Mouse (Mus musculus) G1E (cell line): ENCODE results near the gene Mylk. TPM values are rescaled to one million over a fixed set of nuclear protein-coding genes. Genes with fewer than 3 reads are reported as not detected.

Source experiments
- ATAC-seq: 2 replicates; pipeline ENCODE4 v1.8.0; 2016; ENCODE audit warnings: mild to moderate bottlenecking; ENCODE audit not compliant: insufficient number of reproducible peaks, poor library complexity, low FRiP score, severe bottlenecking; ENCODE audit errors: extremely low read depth
- DNase-seq: peaks from one replicate; pipeline ENCODE4 v3.0.0; 2012; ENCODE audit warnings: low spot score
- H3K27me3 ChIP-seq: 2 replicates; pipeline ENCODE4 v1.6.1; 2012; ENCODE audit warnings: mild to moderate bottlenecking, low read length, inconsistent platforms; ENCODE audit not compliant: insufficient read depth
- H3K36me3 ChIP-seq: replicated peaks from 2 replicates; pipeline ENCODE3; 2012; ENCODE audit warnings: mild to moderate bottlenecking, inconsistent platforms
- H3K4me1 ChIP-seq: 2 replicates; pipeline ENCODE4 v1.6.1; 2012; ENCODE audit warnings: low read depth, low read length, inconsistent platforms, mixed read lengths; ENCODE audit not compliant: insufficient read depth
- H3K4me3 ChIP-seq: 2 replicates; pipeline ENCODE4 v1.5.1; 2012; ENCODE audit warnings: low read depth, mild to moderate bottlenecking, inconsistent platforms, low read length, moderate library complexity, mixed read lengths
- H3K9me3 ChIP-seq: replicated peaks from 2 replicates; pipeline ENCODE4 v1.6.1; 2012; ENCODE audit warnings: inconsistent platforms
- CTCF ChIP-seq: IDR thresholded peaks from 2 replicates; pipeline ENCODE4 v1.5.1; 2012; ENCODE audit warnings: low read depth, low read length, inconsistent platforms, mixed read lengths
- GATA1 ChIP-seq: IDR thresholded peaks from 2 replicates; pipeline ENCODE4 v1.6.1; 2012; ENCODE audit warnings: borderline replicate concordance, low read length, inconsistent platforms, mixed read lengths
- GATA2 ChIP-seq: IDR thresholded peaks from 2 replicates; pipeline ENCODE4 v1.6.1; 2012; ENCODE audit warnings: low read depth, low read length, inconsistent platforms, borderline replicate concordance
- POLR2AphosphoS5 ChIP-seq: IDR thresholded peaks from 2 replicates; pipeline ENCODE4 v1.6.1; 2012; ENCODE audit warnings: low read depth, low read length, inconsistent platforms; ENCODE audit not compliant: insufficient replicate concordance
- TAL1 ChIP-seq: conservative IDR thresholded peaks from 2 replicates; pipeline ENCODE4 v1.6.1; 2012; ENCODE audit warnings: low read depth, low read length, inconsistent platforms, mixed read lengths
- polyA plus RNA-seq: library from polyadenylated mRNA; stranded (reverse); fragments of >175 nt; gene quantifications from 2 replicates; pipeline ENCODE4 v1.2.3, GENCODE M21; 2012
- total RNA-seq, 2 experiments: library from RNA; stranded (forward) in 1 of 2; stranded (reverse) in 1 of 2; fragments of 200-1000 nt in 1 of 2; fragments of >200 nt in 1 of 2; fragmentation: Nextera tagmentation in 1 of 2; gene quantifications; 2 replicates each; pipeline ENCODE4 v1.2.3; 2014 to 2017

Gene Mylk
- total and polyA plus RNA-seq, 3 experiments = 0.05 TPM; not detected in 2

DNA sequence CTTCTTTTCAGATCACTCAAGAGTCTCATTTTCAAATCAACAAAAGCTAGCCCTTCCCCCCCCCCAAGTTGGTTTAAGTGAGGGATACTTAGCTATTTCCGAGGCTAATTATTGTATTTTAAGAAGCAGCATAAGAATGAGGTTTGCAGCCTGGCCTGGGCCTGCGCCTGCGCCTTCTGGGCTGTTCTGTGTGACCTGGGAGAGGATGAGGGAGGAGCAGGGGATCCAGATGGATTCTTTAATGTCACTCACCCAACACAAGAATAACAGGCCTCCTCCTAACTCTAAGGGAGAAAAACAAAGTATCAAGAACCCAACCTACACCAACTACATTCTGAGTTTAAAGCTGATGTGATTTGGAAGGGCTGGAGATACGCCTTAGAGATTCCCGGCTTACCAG lies 214.3 kb downstream of the Mylk start:
- H3K36me3 ChIP-seq = no peaks in the 10 kb centered on the region

GRCm38 (mm10) chr16:34960243-34960642 lies 215.2 kb downstream of the Mylk start:
- Histone ChIP-seq H3K36me3 (no peaks in the 10 kb centered on the region), H3K9me3 (no peaks in the 10 kb centered on the region), H3K4me3 (no peak overlapping the region), H3K4me1 (no peaks in the 10 kb centered on the region), H3K27me3 (peaks cover 22% of the 10 kb centered on the region)
- DNase-seq = no peak
- TF ChIP-seq GATA2 = no peak
- TF ChIP-seq POLR2AphosphoS5 = no peak
- no peak for TF ChIP-seq TAL1
- no peak for TF ChIP-seq CTCF
- TF ChIP-seq GATA1 = no peak
- no peak for ATAC-seq

More for the DNA sequence above, 214.3 kb downstream of the Mylk start:
- peaks cover 22% of the 10 kb centered on the region for H3K27me3 ChIP-seq
- DNase-seq = no peak
- no peak for TF ChIP-seq TAL1
- TF ChIP-seq POLR2AphosphoS5 = no peak
- no peak for TF ChIP-seq CTCF
- TF ChIP-seq GATA1 = no peak
- no peak for TF ChIP-seq GATA2
- H3K4me1 ChIP-seq = no peaks in the 10 kb centered on the region
- H3K4me3 ChIP-seq = no peak overlapping the region
- H3K9me3 ChIP-seq = no peaks in the 10 kb centered on the region
- no peak for ATAC-seq

DNA sequence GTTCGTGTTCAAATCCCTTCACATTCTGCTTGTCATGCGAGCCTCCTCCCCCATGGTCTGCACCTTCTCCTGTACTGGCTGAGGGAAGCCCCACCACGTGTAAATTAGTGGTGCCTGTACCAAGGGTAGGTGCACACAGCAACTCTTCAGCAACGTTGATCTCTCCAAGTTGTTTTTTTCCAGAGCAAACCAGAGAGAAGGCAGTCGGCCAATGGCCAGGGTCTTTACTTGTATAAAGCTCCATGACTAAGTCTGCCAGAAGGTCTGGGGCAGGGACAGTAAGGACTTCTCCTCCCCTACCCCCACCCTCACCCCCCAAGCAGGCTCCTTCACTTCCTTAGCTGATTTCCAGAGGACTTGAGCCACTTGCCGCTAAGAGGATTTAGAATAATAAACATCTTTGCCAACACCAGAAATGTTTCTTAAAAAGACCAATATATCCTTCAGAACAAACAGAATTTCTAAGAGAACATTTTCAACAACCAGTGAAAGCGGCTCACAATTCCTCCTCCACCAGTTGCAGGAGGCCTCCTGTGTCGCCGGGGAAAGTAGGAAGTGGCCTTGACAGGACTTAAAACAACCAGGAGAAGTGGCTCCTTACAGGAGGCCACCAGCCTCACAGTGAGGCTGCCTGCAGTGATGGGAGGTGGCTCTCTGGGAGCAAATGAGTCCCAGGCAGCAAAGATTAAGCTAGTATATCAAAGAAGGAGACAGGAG lies 216.0 kb downstream of the Mylk start:
- Histone ChIP-seq H3K36me3 (no peaks in the 10 kb centered on the region), H3K4me1 (no peaks in the 10 kb centered on the region), H3K27me3 (peaks cover 22% of the 10 kb centered on the region), H3K9me3 (no peaks in the 10 kb centered on the region), H3K4me3 (no peak overlapping the region)
- DNase-seq = no peak
- ATAC-seq = no peak
- no peak for TF ChIP-seq TAL1
- TF ChIP-seq CTCF = no peak
- no peak for TF ChIP-seq POLR2AphosphoS5
- TF ChIP-seq GATA2 = no peak
- TF ChIP-seq GATA1 = no peak

DNA sequence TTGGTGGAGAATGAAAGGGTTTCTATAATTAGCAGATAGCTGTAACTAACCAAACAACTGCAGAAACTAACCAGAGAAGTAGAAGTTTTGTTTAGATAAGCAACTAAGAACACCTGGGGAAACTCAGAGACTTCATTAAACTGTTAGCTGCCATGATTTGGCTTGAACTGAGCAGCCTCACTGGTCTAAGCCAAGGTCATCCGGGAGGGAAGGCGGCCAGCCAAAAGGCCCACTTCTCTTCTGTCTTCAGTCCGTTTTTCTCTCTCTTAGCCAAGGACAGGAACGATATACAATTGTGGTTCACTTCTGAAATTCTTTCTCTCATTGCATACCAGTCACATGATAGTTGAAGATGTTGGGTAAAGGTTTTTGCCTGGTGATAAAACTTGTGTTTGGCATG lies 217.3 kb downstream of the Mylk start:
- H3K27me3 ChIP-seq = peaks cover 18% of the 10 kb centered on the region

GRCm38 (mm10) chr16:34963008-34963407 lies 218.0 kb downstream of the Mylk start:
- Histone ChIP-seq H3K27me3 (peaks cover 13% of the 10 kb centered on the region), H3K4me1 (no peaks in the 10 kb centered on the region), H3K9me3 (no peaks in the 10 kb centered on the region), H3K36me3 (no peaks in the 10 kb centered on the region), H3K4me3 (no peak overlapping the region)
- TF ChIP-seq GATA2 (no peak), POLR2AphosphoS5 (no peak), CTCF (no peak), GATA1 (no peak), TAL1 (no peak)
- ATAC-seq (no peak), DNase-seq (no peak)

More for the DNA sequence above, 217.3 kb downstream of the Mylk start:
- Histone ChIP-seq H3K4me3 (no peak overlapping the region), H3K4me1 (no peaks in the 10 kb centered on the region), H3K36me3 (no peaks in the 10 kb centered on the region), H3K9me3 (no peaks in the 10 kb centered on the region)
- ATAC-seq = no peak
- TF ChIP-seq GATA1 = no peak
- no peak for TF ChIP-seq TAL1
- TF ChIP-seq CTCF = no peak
- no peak for TF ChIP-seq POLR2AphosphoS5
- TF ChIP-seq GATA2 = no peak
- DNase-seq = no peak

DNA sequence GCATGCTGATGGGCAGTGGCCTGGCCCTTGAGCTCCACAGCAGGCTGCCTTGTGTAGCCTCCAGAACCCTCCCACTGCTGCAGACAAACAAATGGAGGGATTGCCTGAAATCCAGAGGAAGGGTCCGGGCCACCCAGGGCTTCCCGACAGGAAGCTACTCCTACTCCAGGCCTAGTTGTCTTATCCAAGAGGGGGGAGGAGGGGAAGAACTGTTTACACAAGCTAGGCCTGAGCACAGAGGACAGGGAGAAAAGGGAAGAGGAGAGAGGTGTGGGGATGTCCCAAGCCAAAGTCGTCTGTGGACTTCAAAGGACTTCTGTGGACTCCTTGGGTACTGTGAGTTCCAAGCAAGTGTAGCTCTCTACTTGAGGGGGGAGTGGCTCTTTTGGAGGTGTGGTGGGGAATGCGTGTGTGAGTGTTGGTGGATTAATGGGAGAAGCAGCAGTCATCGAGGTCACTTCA lies 221.6 kb downstream of the Mylk start:
- Histone ChIP-seq H3K4me1 (no peaks in the 10 kb centered on the region), H3K36me3 (no peaks in the 10 kb centered on the region), H3K27me3 (peaks cover 17% of the 10 kb centered on the region), H3K4me3 (no peak overlapping the region), H3K9me3 (no peaks in the 10 kb centered on the region)
- DNase-seq (no peak), ATAC-seq (no peak)
- TF ChIP-seq POLR2AphosphoS5 (no peak), GATA2 (no peak), CTCF (no peak)
